Mouse (Mus musculus): ENCODE data around the gene Hs3st2. TPM values are rescaled to one million over a fixed set of nuclear protein-coding genes. Genes with fewer than 3 reads are reported as not detected.
"Not testable (repeated sequence)": the region's sequence is repeated elsewhere in the genome, so short reads cannot be mapped to it uniquely, and the experiment has no call there.

Hs3st2 gene
- 10 to 100 TPM; 43.3 to 47.5 TPM for total RNA-seq (2021)
- long read RNA-seq, experiment 1, transcript Hs3st2-201 (2 exons, 2,278 nt): major isoform, 36 of 51 reads
- long read RNA-seq, experiment 1, partial matches to known transcripts: 6 of 51 reads
- long read RNA-seq, experiment 1, other reads (novel, unspliced or antisense): 9 of 51 reads
- long read RNA-seq, experiment 2, transcript Hs3st2-201 (2 exons, 2,278 nt): major isoform, 39 of 46 reads
- long read RNA-seq, experiment 2, partial matches to known transcripts: 1 of 46 reads
- long read RNA-seq, experiment 2, other reads (novel, unspliced or antisense): 6 of 46 reads

- DNase-seq (ENCODE audit: low spot score in 2 of 2): peak; percentile 66 to 74
Measured at GRCm38 (mm10) chr7:121391225-121391983, at the start of gene Hs3st2. TSS of gene Hs3st2 (plus strand) at chr7:121391859.

- DNase-seq (ENCODE audit: low spot score in 2 of 2): no peak
Measured at GRCm38 (mm10) chr7:121348284-121348963, 43.2 kb upstream of the Hs3st2 start.

- DNase-seq (ENCODE audit: low spot score in 2 of 2): no peak
Measured at GRCm38 (mm10) chr7:121351688-121352087, 40.0 kb upstream of the Hs3st2 start.

- not testable (repeated sequence) for DNase-seq (ENCODE audit: low spot score in 2 of 2)
Measured at GRCm38 (mm10) chr7:121361448-121361847, 30.2 kb upstream of the Hs3st2 start.

GRCm38 (mm10) chr7:121365584-121365983 is 26.1 kb upstream of the Hs3st2 start:
- no peak for DNase-seq (ENCODE audit: low spot score in 2 of 2)

GRCm38 (mm10) chr7:121367185-121367584 is 24.5 kb upstream of the Hs3st2 start:
- DNase-seq (ENCODE audit: low spot score in 2 of 2): no peak

GRCm38 (mm10) chr7:121371990-121372389 is 19.7 kb upstream of the Hs3st2 start:
- DNase-seq (ENCODE audit: low spot score in 2 of 2): no peak

- DNase-seq (ENCODE audit: low spot score in 2 of 2): no peak
Measured at GRCm38 (mm10) chr7:121375456-121375855, 16.2 kb upstream of the Hs3st2 start.

GRCm38 (mm10) chr7:121378942-121379341 is 12.7 kb upstream of the Hs3st2 start:
- no peak for DNase-seq (ENCODE audit: low spot score in 2 of 2)

GRCm38 (mm10) chr7:121391984-121392739 is 503 bp downstream of the Hs3st2 start:
- DNase-seq (ENCODE audit: low spot score in 2 of 2): peak; percentile 54 to 76

GRCm38 (mm10) chr7:121392740-121392993 is 1.0 kb downstream of the Hs3st2 start:
- no peak for DNase-seq (ENCODE audit: low spot score in 2 of 2)

- DNase-seq (ENCODE audit: low spot score in 2 of 2): no peak
Measured at GRCm38 (mm10) chr7:121393884-121394283, 2.2 kb downstream of the Hs3st2 start.

GRCm38 (mm10) chr7:121394875-121395274 is 3.2 kb downstream of the Hs3st2 start:
- no peak for DNase-seq (ENCODE audit: low spot score in 2 of 2)

GRCm38 (mm10) chr7:121410716-121411506 is 19.3 kb downstream of the Hs3st2 start:
- DNase-seq (ENCODE audit: low spot score in 2 of 2): no peak

- DNase-seq (ENCODE audit: low spot score in 2 of 2): no peak
Measured at GRCm38 (mm10) chr7:121411507-121411898, 19.8 kb downstream of the Hs3st2 start.

GRCm38 (mm10) chr7:121436884-121437283 is 45.2 kb downstream of the Hs3st2 start:
- no peak for DNase-seq (ENCODE audit: low spot score in 2 of 2)

GRCm38 (mm10) chr7:121441186-121441585 is 49.5 kb downstream of the Hs3st2 start:
- peak in 1 of 2 experiments; percentile 10 for DNase-seq (ENCODE audit: low spot score in 2 of 2)

GRCm38 (mm10) chr7:121444336-121444735 is 52.7 kb downstream of the Hs3st2 start:
- DNase-seq (ENCODE audit: low spot score in 2 of 2): no peak

- no peak for DNase-seq (ENCODE audit: low spot score in 2 of 2)
Measured at GRCm38 (mm10) chr7:121446281-121446680, 54.6 kb downstream of the Hs3st2 start.

- DNase-seq (ENCODE audit: low spot score in 2 of 2): no peak
Measured at GRCm38 (mm10) chr7:121450951-121451843, 59.5 kb downstream of the Hs3st2 start.
